Mouse (Mus musculus) lung, adult 2 months (tissue): ENCODE results near the gene Lamb1.

Experiments
- CTCF ChIP-seq: fragments of 200-500 bp; IDR thresholded peaks from 2 replicates; pipeline ENCODE4 v1.5.1; 2011; ENCODE audit warnings: mild to moderate bottlenecking, low read length, control low read depth; ENCODE audit not compliant: insufficient read depth
- POLR2A ChIP-seq: fragments of 200-500 bp; IDR thresholded peaks from 2 replicates; pipeline ENCODE4 v1.6.1; 2011; ENCODE audit warnings: low read depth, mild to moderate bottlenecking, control low read depth, low read length, borderline replicate concordance; ENCODE audit errors: extremely low read depth

- TF ChIP-seq CTCF (no peak), POLR2A (no peak)
Measured at GRCm38 (mm10) chr12:31294996-31295395, 30.0 kb downstream of the Lamb1 start.
